Mouse (Mus musculus) stomach, embryonic 14.5 days (tissue): ENCODE data around the gene Il12rb1. TPM values are rescaled to one million over a fixed set of nuclear protein-coding genes. Genes with fewer than 3 reads are reported as not detected.

Source experiments
- ATAC-seq: fragments of 200-750 bp; cut with Nextera tagmentation; 2 replicates; pipeline ENCODE4 v1.8.0; 2017; ENCODE audit warnings: low read depth, moderate TSS enrichment; ENCODE audit not compliant: insufficient number of reproducible peaks, insufficient read depth, low FRiP score
- H3K27ac ChIP-seq: fragments of 300-500 bp; sonication (generic); 2 replicates; pipeline ENCODE4 v1.5.1; 2014; ENCODE audit warnings: mild to moderate bottlenecking, low read length, moderate library complexity, mixed read lengths
- H3K27me3 ChIP-seq: fragments of 300-500 bp; sonication (generic); 2 replicates; pipeline ENCODE4 v1.6.1; 2014; ENCODE audit warnings: low read length, control low read depth, mixed read lengths; ENCODE audit not compliant: control insufficient read depth, insufficient read depth
- H3K36me3 ChIP-seq: fragments of 300-500 bp; sonication (generic); 2 replicates; pipeline ENCODE4 v1.6.1; 2014; ENCODE audit warnings: mild to moderate bottlenecking, control low read depth, low read length, moderate library complexity, mixed read lengths; ENCODE audit not compliant: control insufficient read depth, insufficient read depth
- H3K4me1 ChIP-seq: fragments of 300-500 bp; sonication (generic); 2 replicates; pipeline ENCODE4 v1.6.1; 2014; ENCODE audit warnings: low read length, control low read depth, mixed read lengths; ENCODE audit not compliant: control insufficient read depth, insufficient read depth
- H3K4me2 ChIP-seq: fragments of 300-500 bp; sonication (generic); replicated peaks from 2 replicates; pipeline ENCODE4 v1.6.1; 2014; ENCODE audit warnings: low read depth, low read length, control low read depth
- H3K4me3 ChIP-seq: fragments of 300-500 bp; sonication (generic); 2 replicates; pipeline ENCODE4 v1.5.1; 2014; ENCODE audit warnings: low read depth, low read length, control low read depth
- H3K9ac ChIP-seq: fragments of 300-500 bp; sonication (generic); replicated peaks from 2 replicates; pipeline ENCODE4 v1.6.1; 2014; ENCODE audit warnings: low read depth, mild to moderate bottlenecking, control low read depth, low read length, moderate library complexity, mixed read lengths
- H3K9me3 ChIP-seq: fragments of 300-500 bp; sonication (generic); 2 replicates; pipeline ENCODE4 v1.6.1; 2016; ENCODE audit warnings: low read depth, low read length, control low read depth; ENCODE audit not compliant: control insufficient read depth
- WGBS: fragments of 180-500 bp; shearing (Covaris S2); extraction: QIAGEN DNeasy Blood & Tissue Kit; methylation state at CpG from one replicate; pipeline ENCODE4 v1.1.7; 2014; 5-methylcytosine and 5-hydroxymethylcytosine counted together
- polyA plus RNA-seq: library from polyadenylated mRNA; unstranded; fragments of >200 nt; fragmentation: Nextera tagmentation; extraction: Ambion mirVana; gene quantifications from 2 replicates; pipeline ENCODE4 v1.2.1, GENCODE M21; 2014

The Il12rb1 gene
- 0.59 TPM in 1 of 2 replicates, not detected in the other for polyA plus RNA-seq

DNA sequence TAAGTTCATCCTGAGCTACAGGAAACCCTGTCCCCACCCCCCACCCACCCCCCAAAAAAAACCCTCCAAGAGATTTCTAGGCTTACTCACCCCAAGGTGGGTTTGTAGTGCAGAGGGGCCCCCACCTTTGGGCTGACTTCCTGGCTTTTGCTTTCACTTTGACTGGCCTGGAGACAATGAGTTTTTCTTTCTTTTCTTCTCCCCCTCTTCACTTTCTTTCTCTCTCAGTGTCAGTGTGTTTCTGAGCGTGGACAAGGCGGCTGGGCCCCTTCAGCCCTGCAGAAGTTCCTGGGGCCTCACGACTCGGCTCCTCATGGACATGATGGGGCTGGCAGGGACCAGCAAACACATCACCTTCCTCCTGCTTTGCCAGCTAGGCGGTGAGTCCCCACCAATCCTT is at the start of gene Il12rb1:
Gene Il12rb1, plus strand, starts transcription at position 211 of the 400 bp plus-strand sequence.
- Histone ChIP-seq H3K4me3 (no peak within 1 kb of the TSS), H3K9ac (no peak within 1 kb of the TSS), H3K4me1 (peaks cover 11% of the 10 kb centered on the region), H3K36me3 (no peaks in the 10 kb centered on the region), H3K27ac (no peak within 1 kb of the TSS), H3K4me2 (no peak within 1 kb of the TSS), H3K9me3 (no peaks in the 10 kb centered on the region), H3K27me3 (0 out of 2 replicates have a peak, but pooled peaks cover 7% of the 10 kb centered on the region)
- WGBS: 59% methylated on average over 5 of the region's 5 CpGs
- ATAC-seq: no peak

GRCm38 (mm10) chr8:70758616-70759561 is 49.4 kb upstream of the Il12rb1 start:
- Histone ChIP-seq H3K4me1 (peaks cover 24% of the 10 kb centered on the region; the same call in 1 of the 2 replicates), H3K27me3 (no peaks in the 10 kb centered on the region), H3K36me3 (peaks cover 21% of the 10 kb centered on the region), H3K4me2 (peak overlapping the region; percentile 95; the same call in 1 of the 2 replicates), H3K9me3 (no peaks in the 10 kb centered on the region), H3K4me3 (no peak overlapping the region), H3K27ac (no peak overlapping the region), H3K9ac (no peak overlapping the region)
- 66% methylated on average over 19 of the region's 19 CpGs for WGBS
- no peak for ATAC-seq

DNA sequence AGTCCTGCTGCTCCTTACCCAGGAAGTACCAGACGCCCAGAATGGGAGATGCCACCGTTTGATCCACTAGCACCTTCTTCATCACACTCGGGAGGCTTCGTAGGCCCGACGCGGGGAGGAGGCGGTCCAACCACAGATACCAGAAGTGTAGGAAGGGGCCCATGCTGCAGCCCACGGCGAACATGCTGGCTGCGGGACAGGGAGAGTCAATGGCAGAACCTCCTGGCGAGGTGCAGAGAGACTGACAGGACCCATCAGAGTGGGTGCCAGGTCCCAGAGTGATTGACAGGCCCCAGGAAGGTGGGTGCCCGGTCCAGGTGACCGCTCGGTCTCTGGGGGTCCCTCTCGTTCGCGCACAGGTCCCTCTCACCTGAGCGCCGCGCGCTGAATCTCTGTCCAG is 47.9 kb upstream of the Il12rb1 start:
- H3K27me3 ChIP-seq: no peaks in the 10 kb centered on the region
- ATAC-seq: no peak
- H3K9ac ChIP-seq: peak overlapping the region; percentile 67
- WGBS: under 1% methylated on average over 22 of the region's 22 CpGs
- peaks cover 21% of the 10 kb centered on the region for H3K36me3 ChIP-seq
- H3K27ac ChIP-seq: peak overlapping the region; percentile 52; the same call in 1 of the 2 replicates
- H3K4me1 ChIP-seq: peaks cover 23% of the 10 kb centered on the region; the same call in 1 of the 2 replicates
- H3K9me3 ChIP-seq: no peaks in the 10 kb centered on the region
- H3K4me2 ChIP-seq: peak overlapping the region; percentile 95
- peak overlapping the region; percentile 60 for H3K4me3 ChIP-seq

DNA sequence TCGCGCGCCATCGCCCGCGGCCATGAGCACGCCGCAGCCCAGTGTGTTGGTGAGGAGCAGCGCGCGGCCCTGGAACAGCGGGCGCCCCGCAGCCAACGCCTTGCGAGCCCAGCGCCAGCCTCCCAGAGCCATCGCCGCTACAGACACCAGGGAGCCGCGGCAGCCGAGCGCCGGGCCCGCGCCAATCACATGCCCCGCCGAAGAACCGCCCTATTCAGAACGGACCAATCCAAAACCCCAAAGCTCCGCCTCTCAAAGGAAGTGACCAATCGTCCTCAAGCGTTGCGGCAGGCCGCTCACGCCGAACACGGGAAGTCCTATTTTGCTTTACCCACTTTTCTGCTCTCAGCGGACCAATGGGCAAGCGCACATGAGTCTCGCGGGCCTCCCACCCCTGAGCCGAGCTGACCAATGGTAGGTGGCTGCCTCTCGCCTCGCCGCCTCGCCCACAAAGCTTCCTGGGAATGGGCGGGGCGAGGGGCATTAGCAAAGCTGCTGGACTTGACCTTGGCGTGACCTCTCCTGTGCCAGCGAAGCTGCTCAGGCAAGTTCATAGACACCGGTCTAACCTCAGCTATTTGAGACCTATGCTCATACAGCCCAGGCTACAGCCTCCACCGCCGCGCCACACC is 47.4 kb upstream of the Il12rb1 start, which contains the start of gene Mpv17l2:
Gene Mpv17l2, minus strand, starts transcription at position 172 of the 632 bp plus-strand sequence.
- Histone ChIP-seq H3K4me1 (peaks cover 17% of the 10 kb centered on the region; the same call in 1 of the 2 replicates), H3K9me3 (no peaks in the 10 kb centered on the region), H3K27me3 (no peaks in the 10 kb centered on the region), H3K27ac (peak within 1 kb of the TSS; percentile 52; the same call in 1 of the 2 replicates), H3K4me3 (peak within 1 kb of the TSS; percentile 60), H3K36me3 (peaks cover 21% of the 10 kb centered on the region), H3K4me2 (peak within 1 kb of the TSS; percentile 95), H3K9ac (peak within 1 kb of the TSS; percentile 67)
- WGBS: 2% methylated on average over 55 of the region's 55 CpGs
- ATAC-seq: peak; percentile 94

DNA sequence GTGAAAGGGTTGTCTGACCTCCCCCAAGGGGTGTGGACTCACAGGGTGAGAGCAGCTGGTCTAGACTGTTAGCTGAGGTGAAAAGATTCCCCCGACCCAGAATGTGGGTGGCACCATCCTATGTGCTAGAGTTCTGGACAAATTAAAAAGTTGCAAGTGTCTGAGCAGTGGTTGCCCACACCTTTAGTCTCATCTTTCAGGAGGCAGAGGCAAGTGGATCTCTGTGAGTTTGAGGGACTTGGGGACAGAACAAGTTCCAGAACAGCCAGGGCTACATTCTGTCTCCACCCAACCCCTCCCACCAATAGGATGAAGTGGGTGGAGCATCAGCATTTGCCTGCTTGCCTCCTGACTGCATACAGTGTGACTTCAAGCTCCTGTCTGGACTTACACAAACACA is 46.1 kb upstream of the Il12rb1 start:
- no peak overlapping the region for H3K4me3 ChIP-seq
- H3K4me1 ChIP-seq: peaks cover 23% of the 10 kb centered on the region; the same call in 1 of the 2 replicates
- H3K36me3 ChIP-seq: peaks cover 15% of the 10 kb centered on the region
- H3K27me3 ChIP-seq: no peaks in the 10 kb centered on the region
- 68% methylated on average over 1 of the region's 1 CpGs for WGBS
- H3K27ac ChIP-seq: no peak overlapping the region
- H3K4me2 ChIP-seq: no peak overlapping the region
- no peaks in the 10 kb centered on the region for H3K9me3 ChIP-seq
- H3K9ac ChIP-seq: no peak overlapping the region
- no peak for ATAC-seq

- 9% methylated on average over 3 of the region's 3 CpGs for WGBS
- H3K9me3 ChIP-seq: no peaks in the 10 kb centered on the region
- no peak overlapping the region for H3K4me2 ChIP-seq
- no peak overlapping the region for H3K4me3 ChIP-seq
- peak overlapping the region; percentile 56; the same call in 1 of the 2 replicates for H3K27ac ChIP-seq
- H3K36me3 ChIP-seq: peaks cover 9% of the 10 kb centered on the region
- no peak for ATAC-seq
- no peak overlapping the region for H3K9ac ChIP-seq
- peaks cover 23% of the 10 kb centered on the region; the same call in 1 of the 2 replicates for H3K4me1 ChIP-seq
- no peaks in the 10 kb centered on the region for H3K27me3 ChIP-seq
Measured at GRCm38 (mm10) chr8:70763354-70763753, 44.9 kb upstream of the Il12rb1 start.

- no peak overlapping the region for H3K4me2 ChIP-seq
- H3K27me3 ChIP-seq: no peaks in the 10 kb centered on the region
- peak overlapping the region; percentile 56; the same call in 1 of the 2 replicates for H3K27ac ChIP-seq
- WGBS: 65% methylated on average over 8 of the region's 8 CpGs
- H3K4me3 ChIP-seq: no peak overlapping the region
- peak; percentile 20; the same call in 1 of the 2 replicates for ATAC-seq
- peaks cover 10% of the 10 kb centered on the region for H3K36me3 ChIP-seq
- peaks cover 22% of the 10 kb centered on the region; the same call in 1 of the 2 replicates for H3K4me1 ChIP-seq
- H3K9me3 ChIP-seq: no peaks in the 10 kb centered on the region
- no peak overlapping the region for H3K9ac ChIP-seq
Measured at GRCm38 (mm10) chr8:70764026-70764425, 44.2 kb upstream of the Il12rb1 start.

DNA sequence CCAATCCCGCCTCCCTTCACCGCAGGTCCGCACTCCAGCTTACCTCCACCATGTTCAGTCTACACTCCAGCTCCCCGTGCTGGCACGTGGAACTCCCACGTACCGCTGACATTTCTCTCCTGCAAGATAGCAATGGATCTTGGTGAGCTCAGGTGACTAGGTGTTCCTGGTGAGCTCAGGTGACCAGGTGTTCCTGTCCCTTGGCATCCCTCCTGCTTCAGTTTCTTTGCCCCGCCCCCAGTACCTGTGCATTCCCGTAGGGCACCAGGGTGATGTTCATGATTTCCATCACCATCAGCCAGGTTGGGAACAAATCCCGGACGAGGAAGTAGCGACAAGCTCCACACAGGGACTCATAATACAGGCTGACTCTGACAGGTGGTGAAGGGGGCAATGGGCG is 43.6 kb upstream of the Il12rb1 start:
- Histone ChIP-seq H3K4me2 (0 out of 2 replicates have a peak overlapping the region, but pooled peaks have one; percentile 90), H3K4me3 (no peak overlapping the region), H3K27ac (peak overlapping the region; percentile 58; the same call in 1 of the 2 replicates), H3K4me1 (peaks cover 16% of the 10 kb centered on the region; the same call in 1 of the 2 replicates), H3K27me3 (no peaks in the 10 kb centered on the region), H3K36me3 (peaks cover 10% of the 10 kb centered on the region), H3K9me3 (no peaks in the 10 kb centered on the region), H3K9ac (no peak overlapping the region)
- WGBS: 83% methylated on average over 13 of the region's 13 CpGs
- no peak for ATAC-seq
